Mouse (Mus musculus) heart, embryonic 12.5 days (tissue): Measurements from ENCODE around the gene Gdf9. TPM values are rescaled to one million over a fixed set of nuclear protein-coding genes. Genes with fewer than 3 reads are reported as not detected.

Experiments used
- ATAC-seq: fragments of 200-750 bp; cut with Nextera tagmentation; 2 replicates; pipeline ENCODE4 v1.8.0; 2017; ENCODE audit warnings: moderate TSS enrichment, moderate library complexity; ENCODE audit not compliant: insufficient number of reproducible peaks, low FRiP score
- H3K27ac ChIP-seq: fragments of 300-500 bp; sonication (generic); 2 replicates; pipeline ENCODE4 v1.5.1; 2016; ENCODE audit warnings: mild to moderate bottlenecking, moderate library complexity; ENCODE audit not compliant: poor library complexity, severe bottlenecking
- H3K27me3 ChIP-seq: fragments of 300-500 bp; sonication (generic); replicated peaks from 2 replicates; pipeline ENCODE4 v1.6.1; 2016; ENCODE audit warnings: mild to moderate bottlenecking, moderate library complexity
- H3K36me3 ChIP-seq: fragments of 300-500 bp; sonication (generic); 2 replicates; pipeline ENCODE4 v1.6.1; 2016; ENCODE audit warnings: mild to moderate bottlenecking, moderate library complexity
- H3K4me1 ChIP-seq: fragments of 300-500 bp; sonication (generic); replicated peaks from 2 replicates; pipeline ENCODE4 v1.6.1; 2016; ENCODE audit warnings: mild to moderate bottlenecking
- H3K4me2 ChIP-seq: fragments of 300-500 bp; sonication (generic); 2 replicates; pipeline ENCODE4 v1.6.1; 2016; ENCODE audit warnings: mild to moderate bottlenecking, moderate library complexity
- H3K4me3 ChIP-seq: fragments of 300-500 bp; sonication (generic); 2 replicates; pipeline ENCODE4 v1.5.1; 2016; ENCODE audit warnings: mild to moderate bottlenecking
- H3K9ac ChIP-seq: fragments of 300-500 bp; sonication (generic); 2 replicates; pipeline ENCODE4 v1.6.1; 2016; ENCODE audit warnings: mild to moderate bottlenecking, moderate library complexity
- H3K9me3 ChIP-seq: fragments of 300-500 bp; sonication (generic); replicated peaks from 2 replicates; pipeline ENCODE4 v1.6.1; 2016; ENCODE audit warnings: mild to moderate bottlenecking, moderate library complexity
- WGBS: fragments of 180-500 bp; shearing (Covaris S2); methylation state at CpG from one replicate; pipeline ENCODE4 v1.1.7; 2016; 5-methylcytosine and 5-hydroxymethylcytosine counted together
- polyA plus RNA-seq: library from polyadenylated mRNA; unstranded; fragments of >200 nt; fragmentation: Nextera tagmentation; extraction: Ambion mirVana; gene quantifications from 2 replicates; pipeline ENCODE4 v1.2.1, GENCODE M21; 2016

Gene Gdf9
- polyA plus RNA-seq, 1 experiment from 2014 or later: 0.56 TPM

DNA sequence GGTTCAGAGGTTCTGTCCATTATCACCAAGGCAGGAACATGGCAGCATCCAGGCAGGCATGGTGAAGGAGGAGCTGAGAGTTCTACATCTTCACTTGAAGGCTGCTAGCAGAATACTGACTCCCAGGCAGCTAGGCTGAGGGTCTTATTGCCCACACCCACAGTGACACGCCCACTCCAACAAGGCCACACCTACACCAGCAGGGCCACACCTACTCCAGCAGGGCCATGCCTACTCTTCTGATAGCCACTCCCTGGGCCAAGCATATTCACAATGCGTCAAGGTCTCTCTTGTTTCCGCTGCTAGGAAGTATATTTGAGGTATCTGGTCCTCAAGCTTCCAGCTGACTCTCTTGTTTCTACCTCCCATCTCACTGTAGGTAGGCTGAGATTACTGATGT, 28.2 kb downstream of the Gdf9 start:
- 64% methylated on average over 3 of the region's 3 CpGs for WGBS
- H3K27me3 ChIP-seq: peaks cover 47% of the 10 kb centered on the region

DNA sequence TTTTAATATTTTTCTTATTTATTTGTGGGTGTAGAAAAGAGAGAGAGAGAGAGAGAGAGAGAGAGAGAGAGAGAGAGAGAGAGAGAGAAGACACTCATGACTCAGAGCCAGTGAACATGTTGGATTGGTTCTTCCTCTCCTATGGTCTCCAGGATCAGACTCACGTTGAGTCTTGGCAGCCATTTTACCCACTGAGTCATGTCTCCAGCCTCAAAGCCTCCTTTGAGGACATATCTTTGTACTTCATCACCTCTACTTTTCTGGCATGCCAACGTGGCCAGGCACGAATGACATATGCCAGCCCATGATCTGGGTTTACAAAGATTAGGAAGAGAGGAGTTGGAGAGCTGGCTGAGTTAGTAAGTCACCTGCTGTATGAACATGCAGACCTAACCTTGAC, 29.4 kb downstream of the Gdf9 start:
- no peak for ATAC-seq
- no peak overlapping the region for H3K4me2 ChIP-seq
- H3K4me1 ChIP-seq: peaks cover 12% of the 10 kb centered on the region
- H3K36me3 ChIP-seq: 0 out of 2 replicates have a peak, but pooled peaks cover 3% of the 10 kb centered on the region
- H3K4me3 ChIP-seq: no peak overlapping the region
- H3K27me3 ChIP-seq: peaks cover 58% of the 10 kb centered on the region
- WGBS: 48% methylated on average over 3 of the region's 3 CpGs
- H3K27ac ChIP-seq: no peak overlapping the region
- H3K9me3 ChIP-seq: no peaks in the 10 kb centered on the region
- H3K9ac ChIP-seq: no peak overlapping the region

More for the DNA sequence above, 28.2 kb downstream of the Gdf9 start:
- ATAC-seq: no peak
- Histone ChIP-seq H3K9me3 (no peaks in the 10 kb centered on the region), H3K4me3 (no peak overlapping the region), H3K27ac (no peak overlapping the region), H3K36me3 (no peaks in the 10 kb centered on the region), H3K4me1 (peaks cover 11% of the 10 kb centered on the region), H3K4me2 (no peak overlapping the region), H3K9ac (no peak overlapping the region)

DNA sequence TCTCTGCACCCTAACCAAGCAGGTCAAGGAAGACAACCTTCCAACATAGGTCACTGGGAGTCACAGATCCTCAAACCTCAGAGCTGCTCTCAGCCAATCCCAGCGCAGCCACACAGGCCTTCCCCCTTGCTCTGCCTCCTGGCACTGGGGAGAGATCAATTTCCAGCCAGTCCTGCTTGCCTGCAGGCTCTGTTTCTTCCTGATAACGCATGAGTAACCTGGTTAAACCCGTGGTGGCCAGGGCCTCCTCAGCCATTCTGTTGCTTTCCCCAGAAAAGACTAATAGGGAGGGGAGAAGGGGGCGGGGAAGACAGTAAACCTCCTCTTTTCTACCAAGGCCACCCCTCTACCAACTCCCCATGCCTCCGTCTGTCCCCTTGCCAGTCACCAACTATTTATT, 30.9 kb downstream of the Gdf9 start:
- H3K4me1 ChIP-seq: peaks cover 19% of the 10 kb centered on the region
- H3K27ac ChIP-seq: no peak overlapping the region
- H3K9ac ChIP-seq: no peak overlapping the region
- no peaks in the 10 kb centered on the region for H3K9me3 ChIP-seq
- H3K4me3 ChIP-seq: no peak overlapping the region
- H3K36me3 ChIP-seq: 0 out of 2 replicates have a peak, but pooled peaks cover 3% of the 10 kb centered on the region
- peaks cover 72% of the 10 kb centered on the region for H3K27me3 ChIP-seq
- no peak overlapping the region for H3K4me2 ChIP-seq
- WGBS: 30% methylated on average over 5 of the region's 5 CpGs
- ATAC-seq: no peak

DNA sequence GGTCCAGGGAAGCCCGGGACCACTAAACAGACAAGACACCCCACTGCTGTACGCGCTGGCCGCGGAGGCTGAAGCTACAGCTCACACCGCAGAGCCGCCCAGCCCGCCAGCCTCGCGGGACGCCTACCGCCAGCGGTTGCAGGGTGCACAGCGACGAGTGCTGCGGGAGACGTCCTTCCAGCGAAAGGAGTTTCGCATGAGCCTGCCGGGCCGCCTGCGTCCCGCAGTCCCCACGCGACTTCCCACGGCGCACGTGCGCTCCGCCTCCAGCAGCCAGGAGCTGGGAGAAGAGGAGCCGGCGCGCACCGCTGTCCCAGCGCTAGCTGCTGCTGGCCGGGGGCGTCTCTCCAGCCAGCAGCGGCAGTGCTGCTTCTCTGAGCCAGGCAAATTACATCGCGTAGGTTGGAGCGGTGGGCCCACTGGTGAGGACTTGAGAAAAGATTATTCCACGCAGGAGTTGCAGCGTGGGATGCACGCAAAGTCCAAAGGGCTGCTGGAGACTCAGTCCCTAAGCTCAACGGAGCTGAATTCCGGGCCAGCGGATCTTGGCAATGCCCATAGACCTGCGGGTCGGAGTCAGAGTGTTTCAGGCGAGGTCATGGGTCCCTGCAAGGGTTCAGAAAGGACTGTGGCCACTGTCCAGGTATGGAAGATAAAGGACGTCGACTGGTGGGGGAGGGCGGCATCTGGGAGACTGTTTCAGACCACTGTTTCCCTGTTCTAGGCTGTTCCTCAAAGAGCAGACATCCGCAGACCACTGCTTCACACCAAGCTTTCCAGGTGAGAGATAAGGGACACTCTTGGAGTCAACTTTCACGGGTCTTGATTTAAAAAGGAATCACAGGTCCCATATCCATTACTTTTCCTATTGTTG, 33.0 kb downstream of the Gdf9 start:
- Histone ChIP-seq H3K4me1 (peaks cover 21% of the 10 kb centered on the region), H3K9ac (peak overlapping the region; percentile 47), H3K4me2 (peak overlapping the region; percentile 81), H3K36me3 (0 out of 2 replicates have a peak, but pooled peaks cover 3% of the 10 kb centered on the region), H3K27me3 (peaks cover 68% of the 10 kb centered on the region), H3K27ac (no peak overlapping the region), H3K4me3 (peak overlapping the region; percentile 49), H3K9me3 (no peaks in the 10 kb centered on the region)
- WGBS: 8% methylated on average over 55 of the region's 55 CpGs
- no peak for ATAC-seq

DNA sequence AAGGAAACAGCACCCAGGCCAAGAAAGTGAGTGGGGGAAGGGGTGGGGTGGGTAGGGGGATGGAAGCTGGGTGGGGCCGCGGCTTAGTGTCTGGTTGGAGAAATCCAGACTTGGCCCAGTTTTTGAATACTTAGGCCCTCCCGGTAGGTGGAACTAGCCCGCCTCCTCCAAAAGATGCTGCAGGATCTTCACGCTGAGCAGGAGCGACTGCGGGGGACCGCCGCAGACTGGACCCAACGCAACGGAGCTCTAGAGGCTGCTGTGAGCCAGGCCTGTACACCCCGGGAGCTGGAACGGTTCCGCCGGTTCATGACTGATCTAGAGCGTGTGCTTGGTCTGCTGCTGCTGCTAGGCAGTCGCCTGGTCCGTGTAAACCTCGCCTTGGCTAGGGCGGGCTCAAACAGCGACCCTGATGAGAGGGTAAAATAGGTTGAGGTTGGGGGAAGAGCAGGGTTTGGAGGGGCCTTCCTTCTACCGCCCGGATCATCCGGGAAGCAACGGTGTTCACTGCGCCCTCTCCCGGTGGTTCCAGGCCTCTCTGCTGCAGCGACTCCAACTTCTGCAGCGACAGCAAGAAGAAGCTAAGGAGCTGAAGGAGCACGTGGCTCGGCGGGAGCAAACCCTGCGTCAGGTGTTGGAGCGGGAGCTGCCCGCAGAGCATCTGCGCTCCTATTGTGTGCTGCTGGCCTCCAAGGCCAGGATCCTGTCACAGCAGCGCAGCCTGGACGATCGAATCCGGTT, 35.6 kb downstream of the Gdf9 start:
- peak; percentile 13; the same call in 1 of the 2 replicates for ATAC-seq
- peak overlapping the region; percentile 53 for H3K9ac ChIP-seq
- peak overlapping the region; percentile 39 for H3K4me3 ChIP-seq
- peaks cover 72% of the 10 kb centered on the region for H3K27me3 ChIP-seq
- WGBS: 8% methylated on average over 40 of the region's 40 CpGs
- no peak overlapping the region for H3K27ac ChIP-seq
- H3K4me1 ChIP-seq: peaks cover 31% of the 10 kb centered on the region
- H3K4me2 ChIP-seq: peak overlapping the region; percentile 68
- no peaks in the 10 kb centered on the region for H3K9me3 ChIP-seq
- 0 out of 2 replicates have a peak, but pooled peaks cover 3% of the 10 kb centered on the region for H3K36me3 ChIP-seq

DNA sequence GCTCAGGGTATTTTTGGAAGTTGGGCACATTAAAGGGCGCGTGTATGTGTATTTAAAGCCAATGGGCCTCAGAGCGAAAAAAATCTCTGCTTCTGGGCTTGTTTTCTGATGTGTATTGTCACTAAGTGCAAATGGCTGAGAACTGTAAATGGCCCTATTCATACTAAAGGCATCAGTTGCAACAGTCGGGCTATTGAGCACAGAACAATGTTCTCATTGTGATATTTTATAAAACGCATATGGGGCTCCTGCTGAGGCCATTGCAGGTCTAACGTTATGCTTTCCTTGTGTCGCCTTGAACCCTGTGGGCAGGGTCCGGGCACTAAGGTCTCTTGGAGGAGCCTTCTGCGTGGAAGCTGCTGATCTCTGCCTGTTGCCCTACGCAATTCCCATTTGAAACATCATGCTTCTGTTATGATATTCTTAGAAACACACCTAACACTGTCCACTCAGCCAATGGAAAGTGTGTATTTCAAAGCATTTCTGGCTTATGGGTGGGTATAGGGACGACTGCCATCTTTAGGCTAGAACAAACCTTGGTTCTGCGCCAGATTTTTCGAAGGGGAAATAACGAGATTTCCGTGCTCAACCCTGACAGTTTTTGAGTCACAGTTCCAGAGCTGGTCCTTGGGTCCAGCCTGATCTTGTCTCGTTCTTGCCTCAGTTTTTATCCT, 38.6 kb downstream of the Gdf9 start:
- no peaks in the 10 kb centered on the region; the same call in 1 of the 2 replicates for H3K9me3 ChIP-seq
- peaks cover 59% of the 10 kb centered on the region for H3K27me3 ChIP-seq
- no peak overlapping the region for H3K9ac ChIP-seq
- 0 out of 2 replicates have a peak, but pooled peaks cover 3% of the 10 kb centered on the region for H3K36me3 ChIP-seq
- no peak overlapping the region for H3K27ac ChIP-seq
- no peak for ATAC-seq
- no peak overlapping the region for H3K4me3 ChIP-seq
- peak overlapping the region; percentile 64 for H3K4me2 ChIP-seq
- WGBS: 37% methylated on average over 16 of the region's 16 CpGs
- H3K4me1 ChIP-seq: peaks cover 20% of the 10 kb centered on the region

DNA sequence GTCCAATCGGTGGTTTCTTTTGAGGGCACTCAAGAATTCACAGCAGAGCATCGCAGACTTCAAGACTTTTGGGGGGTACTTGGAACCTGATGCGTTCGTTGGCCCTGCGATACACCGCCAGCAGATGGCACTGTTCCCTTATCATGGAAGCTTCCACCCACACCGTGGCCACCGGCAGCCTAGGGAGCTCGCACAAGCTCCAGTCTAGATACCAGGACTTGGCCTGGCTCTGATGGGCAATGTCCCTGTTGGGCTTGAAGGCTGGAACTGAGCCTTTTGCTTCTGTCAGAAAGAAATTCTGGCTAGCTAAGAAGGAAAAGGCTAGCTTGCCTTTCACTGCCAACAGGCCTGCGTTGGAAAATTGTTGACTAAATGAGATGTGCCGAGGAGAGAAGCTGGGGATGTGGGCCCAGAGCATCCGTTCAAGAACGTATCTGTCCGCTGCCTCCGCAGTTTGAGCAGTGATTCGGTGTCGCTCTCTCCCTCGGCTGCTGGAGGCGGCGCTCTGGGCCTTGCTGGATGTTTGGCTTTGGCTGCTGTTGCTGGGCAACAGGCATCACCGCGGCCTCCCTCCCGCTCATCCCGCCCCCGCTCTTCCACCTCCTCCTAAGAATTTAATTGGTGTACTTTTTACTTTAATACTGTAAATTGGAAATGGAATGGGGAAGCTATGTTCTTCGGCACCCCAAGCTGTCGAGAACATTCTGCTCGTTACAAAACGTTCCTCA, 39.3 kb downstream of the Gdf9 start, which contains the start of gene Gm9837:
Gene Gm9837, minus strand, starts transcription at position 512 of the 728 bp plus-strand sequence.
- WGBS: 4% methylated on average over 29 of the region's 29 CpGs
- H3K36me3 ChIP-seq: no peaks in the 10 kb centered on the region
- peak within 1 kb of the TSS; percentile 24 for H3K4me3 ChIP-seq
- no peak within 1 kb of the TSS for H3K9ac ChIP-seq
- peaks cover 59% of the 10 kb centered on the region for H3K27me3 ChIP-seq
- no peak within 1 kb of the TSS for H3K27ac ChIP-seq
- H3K4me1 ChIP-seq: peaks cover 20% of the 10 kb centered on the region
- H3K9me3 ChIP-seq: no peaks in the 10 kb centered on the region; the same call in 1 of the 2 replicates
- H3K4me2 ChIP-seq: peak within 1 kb of the TSS; percentile 64
- ATAC-seq: 0 out of 2 replicates have a peak, but pooled peaks have one; percentile 70

DNA sequence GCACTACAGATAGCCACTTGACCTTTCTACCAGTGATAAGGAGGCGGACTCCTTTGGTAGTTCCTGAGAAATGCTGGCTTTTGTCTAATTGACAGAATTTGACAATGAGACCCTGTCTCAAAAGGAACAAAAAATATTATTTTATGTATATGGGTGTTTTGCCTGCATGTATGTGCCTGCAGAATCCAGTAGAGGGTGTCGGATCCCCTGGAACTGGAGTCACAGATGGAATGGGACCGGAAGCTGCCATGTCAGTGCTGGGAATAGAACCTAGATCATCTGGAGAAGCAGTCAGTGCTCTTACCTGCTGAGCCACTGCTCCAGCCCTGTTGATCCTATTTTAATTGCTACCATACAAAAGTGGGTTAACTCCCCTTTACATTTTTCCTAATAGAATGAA, 41.9 kb downstream of the Gdf9 start:
- Histone ChIP-seq H3K27me3 (peaks cover 56% of the 10 kb centered on the region), H3K4me3 (no peak overlapping the region), H3K36me3 (no peaks in the 10 kb centered on the region), H3K9ac (no peak overlapping the region), H3K9me3 (no peaks in the 10 kb centered on the region; the same call in 1 of the 2 replicates), H3K4me1 (peaks cover 11% of the 10 kb centered on the region), H3K4me2 (no peak overlapping the region), H3K27ac (no peak overlapping the region)
- no peak for ATAC-seq
- WGBS: 73% methylated on average over 3 of the region's 3 CpGs

DNA sequence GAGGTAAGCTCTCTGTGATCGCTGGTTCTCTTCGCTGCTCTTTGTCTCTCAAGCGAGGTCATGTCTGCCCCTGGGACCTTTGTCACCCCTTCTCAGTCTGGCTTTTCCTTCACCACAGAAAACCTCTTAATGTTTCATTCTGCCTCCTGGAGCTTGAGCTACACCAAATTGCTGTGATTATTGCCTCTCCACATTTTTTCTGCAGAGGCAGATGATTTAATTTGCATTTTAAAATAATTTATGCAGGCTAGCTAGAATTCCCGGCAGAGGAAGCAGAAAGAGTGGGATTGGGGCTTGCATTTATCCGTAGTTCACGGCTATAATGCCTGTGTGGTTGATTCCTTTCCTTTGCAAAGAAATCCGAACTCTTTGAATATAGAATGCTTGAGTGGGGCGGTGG, 44.8 kb downstream of the Gdf9 start:
- Histone ChIP-seq H3K27ac (no peak overlapping the region), H3K4me3 (no peak overlapping the region), H3K9me3 (no peaks in the 10 kb centered on the region; the same call in 1 of the 2 replicates), H3K36me3 (no peaks in the 10 kb centered on the region), H3K4me1 (peaks cover 23% of the 10 kb centered on the region), H3K27me3 (peaks cover 80% of the 10 kb centered on the region), H3K9ac (no peak overlapping the region), H3K4me2 (no peak overlapping the region)
- ATAC-seq: no peak
- WGBS: 30% methylated on average over 8 of the region's 8 CpGs

DNA sequence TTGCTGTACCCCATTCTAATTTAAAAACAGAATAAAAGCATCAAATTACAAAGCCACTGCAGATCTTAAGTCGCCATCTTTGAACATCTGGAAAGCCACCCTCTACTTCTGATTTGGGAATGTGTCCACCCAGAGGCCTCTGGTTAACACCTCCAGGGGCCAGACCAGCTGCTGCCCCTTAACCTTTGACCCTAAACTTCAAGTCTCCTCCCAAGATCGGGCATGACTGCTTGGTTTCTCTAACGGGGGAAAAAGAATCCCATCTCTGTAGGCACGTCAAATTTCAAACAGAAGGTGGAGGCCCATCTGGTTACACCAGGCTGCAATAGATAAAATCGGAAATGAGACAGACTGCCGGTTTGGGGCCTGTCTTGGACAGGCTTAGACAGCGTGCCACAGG, 47.0 kb downstream of the Gdf9 start:
- Histone ChIP-seq H3K9ac (no peak overlapping the region), H3K9me3 (no peaks in the 10 kb centered on the region; the same call in 1 of the 2 replicates), H3K4me1 (peaks cover 19% of the 10 kb centered on the region), H3K36me3 (no peaks in the 10 kb centered on the region), H3K27ac (no peak overlapping the region), H3K4me3 (0 out of 2 replicates have a peak overlapping the region, but pooled peaks have one; percentile 55), H3K4me2 (peak overlapping the region; percentile 88; the same call in 1 of the 2 replicates), H3K27me3 (peaks cover 77% of the 10 kb centered on the region)
- ATAC-seq: no peak
- WGBS: 53% methylated on average over 7 of the region's 7 CpGs
